Mouse (Mus musculus) adrenal gland, adult (tissue): ENCODE measurements around the gene Kcnj9.
A peak's percentile ranks its signal among the peaks of the same experiment; 100 is the strongest.

Experiments
- DNase-seq, 2 experiments: peaks; one replicate each; pipeline ENCODE4 v3.0.0; 2022 to 2023; ENCODE audit warnings: low spot score in 1 of 2; ENCODE audit not compliant: inconsistent age in 2 of 2

Gene Kcnj9

DNA sequence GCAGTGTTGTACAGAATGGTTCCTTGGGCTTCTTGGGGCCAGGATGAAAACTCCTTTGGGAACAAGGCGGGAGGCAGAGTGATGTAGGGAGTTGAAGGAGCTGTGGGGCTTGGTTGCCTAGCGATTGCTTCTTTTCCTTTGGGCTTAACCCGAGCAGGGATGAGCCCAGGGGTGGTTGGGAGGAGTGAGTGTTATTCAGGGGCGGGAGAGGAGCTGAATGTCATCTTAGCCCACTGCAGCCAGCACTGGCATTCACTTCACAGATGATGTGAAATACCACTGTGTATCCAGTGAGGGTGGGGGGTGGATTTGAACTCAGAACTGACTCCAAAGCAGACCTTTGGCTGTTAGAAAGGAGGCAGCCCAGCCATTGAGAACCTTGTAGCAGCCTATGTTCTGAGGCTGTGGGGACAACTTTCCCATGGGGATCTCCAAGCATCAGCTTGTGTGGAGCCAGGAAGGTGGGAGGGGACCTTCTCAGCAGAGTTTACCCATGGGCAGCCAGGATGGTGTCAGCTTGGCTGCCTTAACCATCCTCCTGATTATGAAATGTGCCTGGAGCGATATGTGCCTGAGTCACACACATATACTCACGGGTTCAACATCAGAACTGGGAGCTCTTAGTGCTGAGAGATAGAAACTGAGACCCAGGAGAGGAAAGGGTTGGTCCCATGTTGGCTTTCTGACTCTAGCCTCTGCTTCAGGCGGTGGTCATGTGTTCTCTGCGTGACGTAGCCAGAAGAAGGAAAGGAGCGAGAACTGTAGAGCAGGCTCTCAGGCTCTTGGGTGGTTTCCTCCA lies 15.3 kb downstream of the Kcnj9 start:
- DNase-seq: peak in 1 of 2 experiments; percentile 65

DNA sequence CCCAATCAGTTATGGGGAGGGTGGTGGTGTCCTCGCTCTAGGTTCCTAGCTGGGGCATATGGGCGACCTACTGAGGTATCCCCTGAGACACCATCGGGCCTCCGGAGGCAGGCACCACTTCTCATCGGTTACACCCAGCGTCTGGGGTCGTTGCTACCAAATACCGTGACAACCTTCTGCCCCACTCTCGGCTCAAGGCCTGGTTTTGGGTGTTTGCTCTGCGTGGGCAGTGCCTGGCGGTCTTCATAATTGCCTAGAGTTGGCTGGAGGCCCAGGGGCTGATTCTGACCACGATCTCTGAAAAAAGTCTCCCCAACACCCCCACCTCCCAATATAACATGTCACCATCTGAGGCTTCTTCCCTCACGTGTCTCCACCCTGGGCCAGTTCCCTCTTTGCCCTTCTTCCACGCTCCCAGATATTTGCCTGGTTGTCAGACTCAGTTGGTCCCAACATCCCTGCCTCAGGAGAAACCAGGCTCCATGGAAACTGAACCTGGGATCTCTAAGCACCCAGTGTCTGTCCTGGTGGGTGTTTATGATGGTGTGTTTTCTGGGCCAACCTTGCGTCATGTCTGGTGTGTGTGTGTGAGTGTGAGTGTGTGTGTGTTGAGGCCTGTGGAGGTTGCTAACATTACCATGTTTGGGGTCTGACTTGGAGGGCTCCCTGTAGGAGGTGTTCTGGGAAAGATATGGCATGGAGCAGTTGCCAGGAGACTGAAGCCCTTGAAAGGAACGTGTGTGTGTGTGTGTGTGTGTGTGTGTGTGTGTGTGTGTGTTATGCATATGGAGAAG lies 16.2 kb downstream of the Kcnj9 start:
- no peak for DNase-seq

DNA sequence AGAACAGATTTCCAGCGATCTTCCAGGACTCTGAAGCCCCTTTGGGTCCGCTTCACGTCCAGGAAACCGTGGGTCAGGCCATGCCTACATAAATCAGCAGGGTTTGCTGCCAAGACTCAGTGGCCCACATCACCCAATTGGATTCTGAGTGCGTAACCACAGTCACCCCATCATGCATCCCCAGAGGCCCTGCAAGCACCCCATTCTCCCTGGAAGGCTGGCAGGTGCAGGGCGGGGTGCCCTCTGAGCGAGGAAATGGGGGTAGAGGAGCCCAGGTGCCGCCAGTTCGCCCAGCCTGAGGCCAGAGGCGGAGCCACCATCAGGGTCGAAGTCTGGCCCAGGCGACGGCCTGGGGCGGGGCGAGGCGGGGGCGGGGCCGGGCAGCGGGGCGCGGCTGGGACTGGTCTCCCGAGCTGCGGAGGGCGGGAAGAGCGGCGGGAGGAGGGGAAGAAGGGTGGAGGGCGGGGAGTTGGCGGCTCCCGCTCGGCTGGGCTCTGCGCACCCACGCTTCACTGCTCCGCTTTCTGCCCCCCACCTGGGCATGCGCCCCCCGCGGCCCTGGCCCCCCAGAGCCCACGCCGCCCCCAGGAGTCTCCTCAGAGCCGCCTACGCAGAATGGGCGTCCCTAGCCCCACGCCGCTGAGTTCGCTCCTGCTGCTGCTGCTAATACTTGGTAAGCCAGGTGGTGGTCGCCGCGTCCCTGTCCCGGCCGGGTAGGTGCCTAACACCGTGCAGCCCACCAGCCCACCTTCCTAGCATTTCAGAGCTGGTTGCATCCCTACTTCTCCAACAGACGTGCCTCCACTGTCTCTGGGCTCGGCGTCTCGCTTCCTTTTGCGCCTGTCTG lies 17.0 kb downstream of the Kcnj9 start:
- DNase-seq: peak; percentile 93 to 98

DNA sequence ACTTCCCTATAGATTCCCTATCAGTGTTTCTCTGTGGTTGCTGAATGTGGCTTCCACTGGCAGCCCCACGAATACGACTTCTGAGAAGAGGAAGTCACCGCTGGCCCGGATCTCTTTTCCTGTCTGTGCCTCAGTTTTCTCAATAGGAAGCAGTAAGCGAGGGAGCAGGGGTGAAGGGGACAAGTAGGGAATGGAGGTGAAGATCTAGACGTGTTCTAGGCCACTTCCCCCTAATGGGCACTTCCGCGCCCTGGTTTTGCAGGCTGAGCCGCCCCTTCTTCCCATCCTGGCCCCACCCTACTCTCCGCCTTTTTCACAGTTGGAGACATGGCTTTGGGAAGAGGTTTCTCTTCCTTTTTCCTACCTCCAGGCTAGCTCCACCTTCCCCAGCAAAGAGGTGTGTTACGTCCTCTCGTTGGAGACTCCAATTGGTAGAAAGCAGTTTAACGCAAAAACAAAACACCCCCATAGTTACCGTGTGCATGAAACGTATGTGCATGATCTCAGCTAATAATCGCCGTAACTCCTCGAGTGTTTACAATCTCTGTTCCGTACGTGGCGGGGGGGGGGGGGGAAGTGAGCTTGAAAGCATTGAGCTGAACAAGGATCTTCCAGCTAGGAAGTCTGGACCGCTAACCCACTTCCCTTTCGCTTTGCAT lies 17.7 kb downstream of the Kcnj9 start:
- DNase-seq: peak; percentile 87 to 93

DNA sequence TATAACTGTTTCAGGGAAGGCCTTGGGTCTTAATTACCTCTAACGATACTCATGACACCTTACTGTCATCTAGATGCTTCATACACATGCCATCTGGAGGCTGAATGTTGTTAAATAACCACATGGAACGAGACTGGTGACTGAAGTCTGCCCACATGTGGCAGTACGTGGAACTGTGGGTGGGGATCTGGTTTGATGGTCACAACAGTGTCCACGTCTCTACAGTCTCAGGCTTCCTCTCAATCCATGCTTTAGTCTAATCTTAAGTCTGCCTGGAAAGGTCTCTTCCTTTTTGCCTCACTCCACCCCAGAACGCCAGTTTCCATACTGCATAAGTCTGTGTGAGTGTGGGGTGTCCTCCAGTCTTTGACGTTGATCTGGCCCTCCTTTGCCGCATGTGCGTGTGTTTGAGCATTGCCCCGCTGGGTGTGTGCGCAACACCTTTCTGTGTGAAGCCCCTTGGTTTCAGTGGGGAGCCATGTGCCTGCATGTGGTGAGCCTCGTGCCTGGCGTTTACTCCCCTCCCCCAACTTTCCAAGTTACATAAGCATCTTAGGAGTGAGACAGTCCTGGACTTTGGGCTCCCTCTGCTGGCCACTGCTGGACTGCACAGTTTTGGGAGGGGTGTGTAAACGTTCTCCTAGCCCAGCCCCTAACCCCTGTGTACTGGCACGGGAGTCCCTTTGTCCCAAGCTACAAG lies 19.3 kb downstream of the Kcnj9 start:
- peak; percentile 90 to 99 for DNase-seq

DNA sequence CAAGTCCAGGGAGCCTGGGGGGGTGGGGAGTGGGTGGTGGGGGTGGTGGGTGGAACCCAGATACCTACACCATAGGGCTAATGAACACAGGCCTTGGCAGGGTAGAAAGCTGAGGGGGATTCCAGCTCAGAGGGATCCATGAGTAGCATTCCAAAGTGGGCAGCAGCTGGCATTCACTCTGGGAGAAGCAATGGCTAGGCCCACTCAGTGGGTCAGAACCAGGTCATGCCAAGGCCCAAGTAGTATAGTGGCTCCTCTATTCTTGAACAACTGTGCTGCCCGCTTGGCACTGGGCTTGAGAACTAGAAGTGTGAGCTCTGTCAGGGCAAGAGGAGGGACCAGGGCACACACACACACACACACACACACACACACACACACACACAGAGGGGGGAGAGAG lies 20.7 kb downstream of the Kcnj9 start:
- peak in 1 of 2 experiments; percentile 39 for DNase-seq

DNA sequence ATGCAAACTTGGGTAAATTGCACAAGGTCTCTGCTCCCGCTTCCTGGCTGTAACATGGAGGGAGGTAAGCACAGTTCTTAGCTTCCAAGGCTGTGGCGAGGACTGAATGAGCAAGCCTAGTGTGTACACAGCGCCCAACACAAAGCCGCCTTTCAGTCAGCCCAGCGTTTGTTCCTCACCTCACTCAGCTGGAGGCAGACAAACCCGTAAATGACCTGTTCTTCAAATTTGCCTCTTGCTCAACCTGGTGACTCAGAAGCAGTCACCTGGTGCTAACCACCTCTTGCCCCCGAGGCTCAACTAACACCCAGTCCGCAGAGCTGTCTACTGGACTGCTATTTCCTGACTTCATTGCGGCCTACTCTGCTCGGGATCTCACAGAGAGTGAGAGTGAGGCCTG lies 21.2 kb downstream of the Kcnj9 start:
- peak in 1 of 2 experiments; percentile 38 for DNase-seq

DNA sequence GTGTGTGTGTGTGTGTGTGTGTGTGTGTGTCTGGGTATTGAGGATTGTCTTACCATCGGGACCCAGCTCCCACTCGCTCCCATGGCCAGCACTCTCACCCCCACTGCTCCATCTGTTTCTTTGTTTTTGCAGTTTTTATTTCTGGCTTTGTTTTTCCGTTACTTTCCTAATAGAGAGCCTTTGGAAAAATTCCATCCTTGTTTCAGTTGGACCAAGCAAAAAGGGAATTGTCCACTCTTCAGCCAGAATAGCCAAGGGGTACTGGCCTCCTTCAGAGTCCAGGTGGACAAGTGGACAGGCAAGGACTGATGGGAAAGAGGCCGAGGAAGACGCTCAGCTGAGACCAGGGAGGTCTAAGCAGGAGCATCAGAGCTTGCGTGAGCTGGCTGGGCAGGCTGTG lies 22.2 kb downstream of the Kcnj9 start:
- DNase-seq: peak in 1 of 2 experiments; percentile 25

DNA sequence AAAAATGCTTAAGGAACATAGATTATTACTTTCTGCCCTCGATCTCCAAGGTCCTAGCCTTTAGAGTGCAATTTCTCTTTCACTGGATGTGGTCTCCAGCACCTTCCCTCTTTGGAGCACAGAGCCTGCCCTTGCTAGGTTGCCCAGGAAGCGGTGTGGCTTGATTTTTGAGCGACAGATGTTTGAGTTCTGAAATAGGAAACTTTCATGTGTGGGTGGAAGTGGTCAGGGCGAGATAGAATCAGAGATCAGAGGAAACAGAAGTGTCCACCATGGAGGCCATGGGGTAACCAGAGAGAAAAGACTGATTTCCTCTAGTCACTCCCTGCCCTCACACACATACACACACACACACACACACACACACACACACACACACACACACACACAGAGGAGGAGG lies 22.9 kb downstream of the Kcnj9 start:
- DNase-seq: no peak

DNA sequence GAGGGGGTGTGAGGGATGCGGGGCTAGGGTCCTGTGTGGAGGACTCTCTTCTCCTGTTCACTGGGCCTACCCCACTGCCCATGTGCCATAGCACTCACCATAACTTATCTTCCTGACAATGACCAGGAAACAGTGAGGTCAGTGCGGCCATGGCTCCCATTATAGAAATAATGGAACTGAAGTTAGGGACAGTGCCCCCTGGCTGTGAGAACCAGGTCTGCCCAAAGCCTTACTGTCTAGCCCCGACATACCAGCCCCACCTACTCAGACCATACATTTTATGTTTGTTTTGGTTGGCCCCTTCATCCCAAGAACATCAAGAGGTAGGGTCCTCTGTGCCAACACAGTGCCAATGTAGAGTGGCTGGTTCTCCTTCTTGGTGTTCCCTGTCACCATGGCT lies 23.5 kb downstream of the Kcnj9 start:
- DNase-seq: peak in 1 of 2 experiments; percentile 69

DNA sequence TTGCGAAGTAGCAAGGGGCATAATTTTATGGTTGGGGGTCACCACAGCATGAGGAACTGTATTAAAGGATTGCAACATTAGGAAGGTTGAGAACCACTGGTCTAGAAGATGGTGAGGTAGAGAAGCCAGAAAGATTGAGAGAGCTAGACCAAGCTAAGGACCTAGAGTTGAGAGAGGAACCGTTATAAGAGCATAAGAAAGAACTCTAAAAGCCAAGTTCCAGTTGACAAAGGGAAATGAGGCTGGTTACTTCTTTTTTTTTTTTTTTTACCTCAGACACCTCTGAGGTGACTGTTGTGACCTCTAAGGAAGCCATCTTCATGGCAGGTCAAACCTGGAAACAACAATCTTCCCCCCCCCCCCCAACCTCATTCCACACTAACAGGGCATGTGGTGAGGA lies 24.0 kb downstream of the Kcnj9 start:
- no peak for DNase-seq

DNA sequence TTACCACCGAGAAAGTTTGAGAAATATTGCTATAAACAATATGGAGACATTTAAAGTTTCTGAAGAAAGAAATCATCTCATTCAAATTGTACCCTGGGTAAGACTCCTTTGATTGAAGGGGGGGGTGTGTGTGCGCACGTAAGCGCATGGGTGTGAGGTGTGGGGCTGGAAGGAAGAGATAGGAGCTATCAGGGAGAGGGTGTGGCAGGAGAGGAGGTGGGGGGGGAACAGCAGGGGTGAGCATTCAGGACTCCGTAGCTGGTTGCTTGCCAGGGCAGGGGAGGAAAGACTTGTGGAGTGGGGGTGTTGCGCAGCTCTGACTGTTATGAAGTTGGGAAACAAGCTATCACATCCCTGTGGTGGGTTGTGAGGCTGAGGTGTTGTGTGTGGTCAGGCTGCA lies 24.7 kb downstream of the Kcnj9 start:
- no peak for DNase-seq

DNA sequence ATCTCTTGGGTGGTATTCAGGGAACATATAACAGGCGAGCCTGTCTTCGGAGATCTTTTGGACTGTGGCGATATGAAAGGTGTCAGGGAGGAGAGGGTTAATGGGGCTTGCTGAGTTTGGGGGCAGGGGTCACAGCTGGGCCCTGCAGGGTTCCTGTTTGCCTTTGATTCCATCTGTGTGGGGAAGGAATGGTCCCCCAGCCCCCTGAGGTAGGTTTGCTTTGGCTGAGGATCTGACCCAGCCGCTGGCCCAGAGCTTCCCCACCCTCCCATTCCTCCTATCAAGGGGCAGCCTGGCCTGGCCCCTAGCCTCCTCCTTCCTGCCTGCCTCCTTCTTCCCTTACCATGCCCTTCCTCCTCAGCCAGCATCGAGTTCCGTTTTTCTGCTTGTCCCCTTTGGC lies 26.3 kb downstream of the Kcnj9 start:
- DNase-seq: no peak

DNA sequence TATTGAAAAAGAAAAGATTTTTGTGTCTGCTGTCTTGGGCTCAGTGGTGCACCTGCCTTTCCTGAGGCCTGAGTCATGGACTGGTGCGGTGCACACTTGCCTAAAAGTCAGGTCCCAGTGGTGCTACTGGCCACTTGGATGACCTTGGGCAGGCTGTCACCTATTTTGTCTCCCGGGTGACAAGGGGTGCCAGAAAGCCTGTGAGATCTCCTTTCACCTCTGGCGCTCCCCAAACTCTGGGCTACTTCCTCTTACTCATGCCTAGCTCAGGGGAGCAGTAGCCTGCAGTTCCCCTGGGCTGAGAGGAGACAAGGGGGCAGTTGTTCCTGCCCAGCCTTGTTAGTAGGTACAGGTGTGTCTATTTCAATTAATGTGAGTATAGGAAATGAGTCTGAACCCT lies 26.8 kb downstream of the Kcnj9 start:
- peak in 1 of 2 experiments; percentile 33 for DNase-seq

DNA sequence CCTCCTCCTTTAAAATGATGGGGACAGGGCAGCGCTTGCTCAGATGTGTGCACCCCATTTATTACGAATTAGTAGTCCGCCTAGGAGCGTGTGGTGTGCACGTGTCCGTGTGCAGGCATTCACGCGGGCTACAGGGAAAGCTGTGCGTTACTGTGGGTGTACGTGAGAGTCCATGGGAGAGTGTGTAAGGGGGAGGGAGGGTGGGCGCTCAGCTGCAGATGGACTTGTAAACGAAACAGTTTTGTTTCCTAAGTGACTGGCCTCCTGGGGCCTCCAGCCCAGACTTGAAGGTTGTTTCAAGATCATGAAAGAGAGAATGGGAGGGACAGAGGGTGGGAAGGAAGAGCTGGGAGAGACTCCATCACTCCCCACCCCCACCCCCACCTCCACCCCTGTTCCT lies 27.9 kb downstream of the Kcnj9 start:
- DNase-seq: no peak

DNA sequence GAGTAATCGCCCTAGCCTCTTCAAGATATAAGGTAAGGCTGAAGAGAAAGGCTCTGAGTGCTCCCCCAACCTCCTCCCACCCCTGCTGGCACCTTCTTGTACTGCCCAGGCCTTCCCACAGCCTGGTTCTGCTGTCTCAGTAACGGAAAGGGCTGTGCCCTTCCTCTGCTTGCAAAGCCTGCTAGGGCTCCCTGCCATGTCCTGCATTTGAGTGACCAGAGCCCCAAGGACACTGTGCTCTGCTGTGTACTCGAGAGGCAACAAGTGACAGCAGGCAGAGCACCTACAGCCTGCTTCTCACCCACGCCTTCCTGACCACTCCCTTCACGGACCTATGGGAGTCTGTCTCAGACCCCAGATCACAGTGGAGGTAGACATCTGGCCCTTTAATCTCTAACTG lies 28.9 kb downstream of the Kcnj9 start:
- DNase-seq: peak; percentile 77 to 87

DNA sequence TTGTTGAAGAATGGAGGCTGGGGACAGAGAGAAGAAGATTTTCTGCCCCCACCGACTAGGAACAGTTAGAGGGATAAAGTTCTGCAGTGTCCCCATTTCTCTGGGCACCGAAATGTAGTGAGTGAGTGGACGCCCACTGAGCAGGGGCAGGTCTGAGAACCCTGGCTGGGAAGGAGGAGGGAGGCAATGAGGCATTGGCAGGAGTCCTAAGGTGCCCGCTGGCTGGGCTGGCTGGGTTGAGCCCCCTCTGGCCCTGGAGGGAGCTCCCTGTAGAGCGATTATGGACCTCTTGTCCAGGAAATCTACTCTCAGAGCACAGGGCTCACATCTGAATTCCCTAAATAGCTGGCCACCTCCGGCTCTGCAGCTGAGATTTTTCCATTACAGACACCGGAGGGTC lies 29.6 kb downstream of the Kcnj9 start:
- DNase-seq: peak in 1 of 2 experiments; percentile 42

DNA sequence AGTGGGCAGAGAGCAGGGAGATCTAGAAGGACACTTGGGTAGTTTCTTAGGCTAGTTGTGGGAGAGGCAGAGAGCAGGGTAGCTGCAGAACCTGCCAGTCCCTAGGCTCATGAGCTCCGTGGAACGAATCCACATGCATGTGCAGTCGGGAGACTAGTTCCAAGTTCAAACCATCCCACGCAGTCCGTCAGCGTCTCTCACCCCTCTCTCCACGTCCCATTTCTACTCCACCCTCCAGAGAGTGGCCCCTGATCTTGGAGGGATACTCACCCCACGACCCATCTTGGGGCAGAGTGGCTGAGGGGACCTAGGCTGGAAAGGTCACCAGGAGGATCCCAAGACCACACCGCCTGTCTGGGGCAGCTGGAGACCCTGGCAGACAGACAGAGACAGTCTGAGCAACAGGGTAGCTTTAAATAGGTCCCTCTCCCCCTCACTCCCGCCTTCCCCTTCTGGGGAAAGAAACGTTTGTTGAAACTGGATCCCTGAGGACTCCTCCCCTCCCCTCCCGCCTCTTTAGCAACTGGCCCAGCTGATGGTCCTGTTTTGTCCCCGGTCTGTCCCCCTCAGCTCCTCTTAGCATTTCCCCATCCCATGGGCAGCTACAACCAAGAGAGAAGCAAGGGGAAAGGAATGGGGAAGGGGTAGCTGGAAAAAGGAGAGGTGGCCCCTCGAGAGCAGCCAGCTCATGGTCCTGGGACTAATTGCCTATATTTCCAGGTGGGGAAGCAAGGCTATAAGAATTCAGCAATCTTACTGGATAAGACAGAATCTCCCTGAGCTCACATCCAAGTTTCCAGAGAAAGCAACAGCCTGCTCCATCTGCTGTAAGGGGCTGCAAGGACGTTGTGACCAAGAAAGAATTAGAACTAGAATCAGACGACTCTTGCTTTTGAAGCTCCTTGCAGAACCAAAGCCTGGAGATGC lies 31.2 kb downstream of the Kcnj9 start, which contains the start of gene Atp1a2:
TSS of gene Atp1a2 (minus strand) at position 454 of the 927 bp plus-strand sequence.
- DNase-seq: peak in 1 of 2 experiments; percentile 64
